Mouse (Mus musculus) neural tube, embryonic 11.5 days (tissue): ENCODE data around the gene Gabbr2. TPM values are rescaled to one million over a fixed set of nuclear protein-coding genes. Genes with fewer than 3 reads are reported as not detected.

Experiments used
- ATAC-seq: fragments of 200-750 bp; cut with Nextera tagmentation; 2 replicates; pipeline ENCODE4 v1.8.0; 2017; ENCODE audit warnings: moderate number of reproducible peaks, mild to moderate bottlenecking, moderate TSS enrichment, moderate library complexity; ENCODE audit not compliant: insufficient read depth, low FRiP score, low TSS enrichment
- DNase-seq: peaks from one replicate; pipeline ENCODE4 v3.0.0-alpha.2; 2015; ENCODE audit warnings: low spot score
- H3K27ac ChIP-seq: fragments of 300-500 bp; sonication (generic); 2 replicates; pipeline ENCODE4 v1.5.1; 2014; ENCODE audit warnings: low read depth, mild to moderate bottlenecking, low read length
- H3K27me3 ChIP-seq: fragments of 300-500 bp; sonication (generic); 2 replicates; pipeline ENCODE4 v1.6.1; 2014; ENCODE audit warnings: mild to moderate bottlenecking, low read length, mixed read lengths; ENCODE audit not compliant: control insufficient read depth, insufficient read depth
- H3K36me3 ChIP-seq: fragments of 300-500 bp; sonication (generic); 2 replicates; pipeline ENCODE4 v1.6.1; 2014; ENCODE audit warnings: mild to moderate bottlenecking, low read length, moderate library complexity, mixed read lengths; ENCODE audit not compliant: control insufficient read depth, insufficient read depth
- H3K4me1 ChIP-seq: fragments of 300-500 bp; sonication (generic); 2 replicates; pipeline ENCODE4 v1.6.1; 2014; ENCODE audit warnings: low read length, mixed read lengths; ENCODE audit not compliant: control insufficient read depth, insufficient read depth
- H3K4me2 ChIP-seq: fragments of 300-500 bp; sonication (generic); 2 replicates; pipeline ENCODE4 v1.6.1; 2014; ENCODE audit warnings: low read depth, mild to moderate bottlenecking, moderate library complexity
- H3K4me3 ChIP-seq: fragments of 300-500 bp; sonication (generic); 2 replicates; pipeline ENCODE4 v1.5.1; 2014; ENCODE audit warnings: low read depth, low read length
- H3K9ac ChIP-seq: fragments of 300-500 bp; sonication (generic); 2 replicates; pipeline ENCODE4 v1.6.1; 2014; ENCODE audit warnings: mild to moderate bottlenecking, low read length
- H3K9me3 ChIP-seq: fragments of 300-500 bp; sonication (generic); 2 replicates; pipeline ENCODE4 v1.6.1; 2016; ENCODE audit warnings: low read length; ENCODE audit not compliant: control insufficient read depth
- WGBS: fragments of 180-500 bp; shearing (Covaris S2); extraction: QIAGEN DNeasy Blood & Tissue Kit; methylation state at CpG from one replicate; pipeline ENCODE4 v1.1.7; 2014; 5-methylcytosine and 5-hydroxymethylcytosine counted together
- polyA plus RNA-seq: library from polyadenylated mRNA; unstranded; fragments of >200 nt; fragmentation: Nextera tagmentation; extraction: Ambion mirVana; gene quantifications from 2 replicates; pipeline ENCODE4 v1.2.1, GENCODE M21; 2014

The Gabbr2 gene
- polyA plus RNA-seq, 1 experiment from 2014 or later = 0.70 TPM

DNA sequence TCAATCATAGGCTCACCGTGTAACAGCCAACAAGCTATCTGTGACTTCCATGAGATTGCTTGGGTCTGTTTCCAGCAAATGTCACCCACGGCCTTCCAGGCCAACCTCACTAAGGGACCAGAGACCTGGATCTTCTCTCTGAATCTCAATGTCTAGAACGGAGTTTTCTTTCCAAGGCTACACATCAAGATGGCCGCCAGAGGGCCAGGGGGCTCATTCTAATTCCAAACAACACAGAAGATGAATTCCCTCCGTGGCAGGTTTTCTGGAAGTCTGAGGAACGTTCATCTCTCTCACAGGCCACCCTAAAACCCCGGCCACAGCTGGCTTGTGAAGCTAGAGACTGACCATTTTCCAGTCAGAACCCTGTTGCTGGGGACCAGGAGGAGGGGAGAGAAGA is 196.0 kb downstream of the Gabbr2 start:
- Histone ChIP-seq H3K9me3 (no peaks in the 10 kb centered on the region), H3K4me2 (no peak overlapping the region), H3K4me1 (no peaks in the 10 kb centered on the region), H3K36me3 (no peaks in the 10 kb centered on the region), H3K4me3 (no peak overlapping the region), H3K9ac (no peak overlapping the region), H3K27me3 (no peaks in the 10 kb centered on the region), H3K27ac (no peak overlapping the region)
- ATAC-seq = no peak
- WGBS = 68% methylated on average over 7 of the region's 7 CpGs
- DNase-seq = no peak

DNA sequence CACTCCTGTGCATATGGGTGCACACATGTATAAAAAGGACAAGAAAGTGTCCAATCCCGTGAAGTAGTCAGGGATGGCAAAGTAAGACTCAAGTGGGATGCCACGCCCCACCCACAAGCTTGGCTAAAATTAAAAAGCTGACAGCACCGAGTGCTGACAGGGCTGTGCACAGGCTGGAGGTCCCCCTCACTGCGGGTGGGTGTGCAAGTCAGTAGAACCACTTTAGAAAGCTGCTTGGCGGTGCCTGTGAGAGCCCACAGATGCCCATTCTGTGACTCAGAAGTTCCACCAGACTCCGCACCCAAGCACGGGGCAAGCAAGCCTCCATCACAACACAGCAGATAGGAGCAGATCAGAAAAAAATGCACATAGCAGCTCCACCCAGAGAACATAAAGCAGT is 197.1 kb downstream of the Gabbr2 start:
- H3K9me3 ChIP-seq = no peaks in the 10 kb centered on the region
- H3K36me3 ChIP-seq = no peaks in the 10 kb centered on the region
- H3K4me3 ChIP-seq = no peak overlapping the region
- H3K4me1 ChIP-seq = no peaks in the 10 kb centered on the region
- H3K9ac ChIP-seq = no peak overlapping the region
- H3K27me3 ChIP-seq = no peaks in the 10 kb centered on the region
- 83% methylated on average over 7 of the region's 7 CpGs for WGBS
- no peak for ATAC-seq
- no peak for DNase-seq
- H3K27ac ChIP-seq = no peak overlapping the region
- H3K4me2 ChIP-seq = no peak overlapping the region

DNA sequence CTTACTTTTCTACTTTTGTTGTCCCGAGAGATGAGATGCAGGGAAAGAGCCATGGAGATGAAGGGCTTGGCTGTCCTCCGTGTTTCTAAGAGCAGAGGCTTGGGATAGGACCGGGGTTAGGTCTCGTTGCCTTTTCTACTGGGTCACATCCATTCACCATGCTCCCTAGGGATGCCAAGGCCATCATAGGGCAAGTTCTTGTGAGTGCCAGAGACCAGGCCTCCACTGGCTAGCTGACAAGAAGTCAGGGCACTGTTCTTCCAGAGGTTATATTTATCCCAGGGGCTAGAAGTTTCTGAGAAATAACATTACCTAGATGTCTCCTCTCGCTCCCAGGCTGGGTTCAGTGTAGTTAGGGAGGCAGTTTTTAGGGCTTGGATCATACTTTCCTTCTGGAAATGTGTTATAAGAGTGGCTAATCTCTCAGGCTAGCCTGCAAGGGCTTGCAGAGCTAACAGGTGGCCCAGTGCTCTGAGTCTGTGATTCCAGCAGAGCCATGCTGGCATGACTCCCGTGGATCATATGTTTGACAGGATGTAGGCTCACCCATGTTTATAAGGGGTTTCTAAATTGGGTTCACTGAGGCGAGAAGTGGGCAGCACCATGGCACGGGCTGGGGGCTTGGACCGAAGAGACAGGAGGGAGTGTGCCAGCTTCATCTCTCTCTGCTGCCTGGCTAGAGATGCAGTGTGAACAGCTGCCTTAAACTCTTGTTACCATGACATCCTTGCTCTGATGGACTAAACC is 199.2 kb downstream of the Gabbr2 start:
- Histone ChIP-seq H3K9me3 (no peaks in the 10 kb centered on the region), H3K4me2 (no peak overlapping the region), H3K27me3 (no peaks in the 10 kb centered on the region), H3K4me1 (no peaks in the 10 kb centered on the region), H3K27ac (no peak overlapping the region), H3K4me3 (no peak overlapping the region), H3K36me3 (no peaks in the 10 kb centered on the region), H3K9ac (no peak overlapping the region)
- WGBS = 86% methylated on average over 9 of the region's 9 CpGs
- ATAC-seq (no peak), DNase-seq (no peak)

DNA sequence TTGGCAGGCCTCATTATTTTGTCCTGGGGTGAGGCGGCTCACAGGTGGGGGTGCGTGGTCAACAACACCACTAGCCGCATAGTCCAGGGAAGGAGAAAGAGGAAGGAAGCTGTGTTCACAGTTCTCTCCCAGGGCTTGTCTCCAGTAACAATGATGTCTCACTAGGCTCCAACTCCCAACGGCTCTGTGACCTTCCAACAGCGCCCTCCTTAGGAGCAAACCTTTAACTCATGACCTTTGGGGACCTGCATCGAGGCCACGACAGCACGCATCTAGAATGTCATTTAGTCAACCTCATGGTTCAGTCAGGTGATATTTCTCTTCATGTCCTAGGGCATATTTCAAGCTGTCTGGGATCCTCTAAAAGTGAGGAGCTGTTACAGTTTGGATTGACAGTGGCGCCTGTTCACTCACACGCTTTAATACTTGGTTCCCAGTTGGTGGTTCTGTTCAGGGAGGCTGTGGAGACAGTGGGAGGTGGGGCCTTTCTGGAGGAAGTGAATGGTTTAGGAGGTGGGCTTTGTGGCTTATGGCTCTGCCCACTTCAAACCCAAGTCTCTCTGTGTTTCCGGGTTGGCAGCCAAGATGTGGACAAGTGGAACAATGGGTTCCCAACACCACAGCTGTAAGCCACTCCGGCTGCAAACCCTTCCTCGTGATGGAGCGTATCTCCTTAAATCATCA is 200.3 kb downstream of the Gabbr2 start:
- Histone ChIP-seq H3K4me1 (no peaks in the 10 kb centered on the region), H3K9ac (no peak overlapping the region), H3K27ac (no peak overlapping the region), H3K4me2 (no peak overlapping the region), H3K27me3 (no peaks in the 10 kb centered on the region), H3K9me3 (no peaks in the 10 kb centered on the region), H3K36me3 (no peaks in the 10 kb centered on the region), H3K4me3 (no peak overlapping the region)
- no peak for ATAC-seq
- WGBS = 81% methylated on average over 14 of the region's 14 CpGs
- DNase-seq = no peak

DNA sequence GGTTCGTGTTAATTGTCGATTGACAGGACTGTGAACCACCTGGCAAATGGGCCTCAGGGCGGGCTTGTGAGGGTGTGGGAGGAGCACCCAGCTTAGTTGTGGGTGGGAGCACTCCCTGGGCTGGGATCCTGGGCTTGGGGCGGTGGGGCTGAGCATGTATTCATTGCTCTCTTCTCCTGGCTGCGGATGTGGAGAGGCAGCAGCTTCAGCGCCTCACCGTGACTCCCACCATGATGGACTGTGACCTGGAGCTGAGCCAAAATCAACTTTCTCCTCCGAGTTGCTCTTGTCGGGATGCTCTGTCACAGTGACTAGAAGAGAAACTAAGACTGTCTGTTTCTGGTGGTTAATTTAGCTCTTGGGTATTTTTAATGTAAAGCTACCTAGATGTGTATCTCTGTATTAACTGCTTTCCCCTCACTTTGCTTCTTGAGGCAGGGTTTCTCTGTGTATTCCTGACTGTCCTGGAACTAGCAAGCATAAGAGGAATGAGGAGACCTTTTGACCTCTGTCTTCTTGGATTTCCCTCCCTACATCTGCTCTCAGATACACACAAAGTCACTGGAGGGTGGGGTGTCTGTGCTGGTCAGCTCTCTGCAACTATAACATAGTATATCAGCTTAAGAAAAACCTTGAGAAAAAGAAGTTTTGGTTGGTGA is 200.9 kb downstream of the Gabbr2 start:
- H3K4me1 ChIP-seq = no peaks in the 10 kb centered on the region
- no peak overlapping the region for H3K9ac ChIP-seq
- H3K9me3 ChIP-seq = no peaks in the 10 kb centered on the region
- no peaks in the 10 kb centered on the region for H3K27me3 ChIP-seq
- H3K4me2 ChIP-seq = no peak overlapping the region
- DNase-seq (peak; percentile 22), ATAC-seq (no peak)
- 64% methylated on average over 9 of the region's 9 CpGs for WGBS
- no peaks in the 10 kb centered on the region for H3K36me3 ChIP-seq
- H3K27ac ChIP-seq = no peak overlapping the region
- H3K4me3 ChIP-seq = no peak overlapping the region

DNA sequence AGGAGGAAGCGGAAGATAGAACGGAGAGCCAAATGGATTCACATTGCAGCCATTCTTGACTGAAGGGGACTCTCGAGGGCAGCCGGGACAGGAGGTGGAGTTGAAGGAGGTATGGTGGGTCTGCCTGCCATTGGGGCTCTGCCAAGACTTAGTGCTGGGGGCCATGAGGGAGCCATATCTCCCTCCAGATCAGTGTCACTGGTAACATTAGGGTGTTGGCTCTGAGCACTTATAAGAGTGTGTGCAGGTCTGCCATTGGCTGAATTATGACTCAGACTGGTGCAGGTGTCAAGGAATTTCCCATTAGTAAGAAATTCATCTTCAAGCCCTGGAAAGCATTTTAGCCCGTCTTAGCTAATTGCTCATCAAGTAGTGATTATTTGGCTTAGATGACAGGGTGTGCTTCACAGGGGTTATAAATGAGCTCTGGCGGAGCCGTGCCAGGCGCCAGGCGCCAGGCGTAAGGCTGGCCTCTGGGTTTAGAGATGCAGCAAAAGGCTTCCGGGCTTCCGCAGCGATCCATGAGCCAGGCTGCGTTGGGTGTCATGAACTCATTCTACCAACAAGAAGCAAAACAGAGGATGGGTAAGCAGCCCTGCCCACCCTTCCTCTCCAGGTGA is 207.1 kb downstream of the Gabbr2 start:
- no peak overlapping the region for H3K4me2 ChIP-seq
- no peaks in the 10 kb centered on the region for H3K27me3 ChIP-seq
- H3K36me3 ChIP-seq = no peaks in the 10 kb centered on the region
- H3K4me3 ChIP-seq = no peak overlapping the region
- 91% methylated on average over 14 of the region's 14 CpGs for WGBS
- H3K27ac ChIP-seq = no peak overlapping the region
- DNase-seq (no peak), ATAC-seq (no peak)
- no peaks in the 10 kb centered on the region for H3K9me3 ChIP-seq
- no peaks in the 10 kb centered on the region for H3K4me1 ChIP-seq
- H3K9ac ChIP-seq = no peak overlapping the region

DNA sequence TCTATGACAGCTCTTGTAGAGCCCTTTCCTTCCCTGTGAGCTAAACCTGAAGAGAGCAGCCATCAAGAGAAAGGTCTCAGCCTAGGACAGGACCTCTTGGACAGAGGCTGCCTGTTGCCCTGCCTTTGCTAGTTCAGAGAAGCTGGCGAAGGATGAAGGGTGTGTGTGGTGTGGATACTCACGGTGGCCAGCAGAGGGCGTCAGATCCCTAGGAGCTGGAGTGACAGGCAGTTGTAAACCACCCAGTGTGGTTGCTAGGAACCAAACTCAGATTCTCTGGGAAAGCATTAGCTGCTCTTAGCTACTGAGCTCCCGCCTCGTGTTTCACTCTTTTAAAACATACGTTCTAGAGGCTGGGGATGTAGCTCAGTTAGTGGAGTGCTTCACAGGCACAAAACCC is 210.6 kb downstream of the Gabbr2 start:
- 63% methylated on average over 6 of the region's 6 CpGs for WGBS
- Histone ChIP-seq H3K27me3 (no peaks in the 10 kb centered on the region), H3K27ac (no peak overlapping the region), H3K9me3 (no peaks in the 10 kb centered on the region), H3K9ac (no peak overlapping the region), H3K4me3 (no peak overlapping the region), H3K4me1 (no peaks in the 10 kb centered on the region), H3K4me2 (no peak overlapping the region), H3K36me3 (no peaks in the 10 kb centered on the region)
- ATAC-seq (no peak), DNase-seq (no peak)

DNA sequence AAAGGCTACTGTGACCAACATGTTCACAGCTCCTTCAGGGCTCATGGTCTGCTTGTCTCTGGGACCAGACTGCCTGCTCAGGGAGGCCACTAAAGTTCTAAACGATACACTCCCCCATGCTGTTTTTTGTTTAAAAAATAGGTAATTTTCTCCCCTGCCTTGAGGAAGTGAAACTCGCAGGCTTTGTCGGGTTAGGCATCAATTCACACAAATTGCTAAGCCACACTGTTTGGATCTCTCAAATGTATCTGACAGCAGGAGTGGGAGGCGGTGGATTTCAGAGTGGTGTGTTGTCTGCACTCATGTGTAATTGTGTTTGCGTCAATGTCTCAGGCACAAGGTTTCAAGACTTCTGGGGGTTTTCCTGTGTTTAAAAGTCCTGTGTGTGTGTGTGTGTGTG is 215.7 kb downstream of the Gabbr2 start:
- Histone ChIP-seq H3K9ac (no peak overlapping the region), H3K9me3 (no peaks in the 10 kb centered on the region), H3K4me3 (no peak overlapping the region), H3K27ac (no peak overlapping the region), H3K4me2 (no peak overlapping the region), H3K4me1 (no peaks in the 10 kb centered on the region), H3K27me3 (no peaks in the 10 kb centered on the region), H3K36me3 (no peaks in the 10 kb centered on the region)
- ATAC-seq (no peak), DNase-seq (no peak)
- 83% methylated on average over 5 of the region's 5 CpGs for WGBS
